In the genomic region with DNA sequence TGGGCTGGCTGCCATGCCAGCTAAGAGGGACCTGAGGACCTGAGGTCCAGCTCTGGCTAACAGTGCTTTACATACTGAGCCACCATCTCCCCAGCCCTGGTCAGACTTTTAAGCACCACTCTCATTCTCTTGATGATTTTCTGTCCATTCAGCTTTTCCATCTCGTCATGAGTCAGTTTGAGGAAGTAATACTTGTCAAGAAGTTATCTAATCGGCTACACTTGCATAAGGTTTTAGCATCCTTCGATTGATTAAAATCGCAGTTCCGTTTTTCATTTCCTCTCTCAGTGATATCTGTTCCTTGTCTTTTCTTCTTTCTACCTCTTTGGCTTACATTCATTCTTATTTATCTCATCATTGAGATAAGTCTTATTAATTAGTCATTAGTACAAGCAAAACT, we compare ENCODE assay signal across 25 mouse cellular contexts.
DNase-seq lines count a peak whose midpoint lies in the region; ATAC-seq and TF ChIP-seq lines count a peak whose summit lies in the region.
"Had no signal": no experiment of that assay in that cellular context is flagged by ENCODE, and none has a peak within 500 bp of the region (broad histone marks: within the 10 kb centered on the region; RNA-seq: fewer than 3 reads in every experiment).

No protein-coding gene starts in this region.

- no peaks in the 10 kb centered on the region for H3K36me3 ChIP-seq in hindbrain, embryonic 14.5 days (replicated peaks; ENCODE audit: control insufficient read depth, insufficient read depth)
- H3K36me3 ChIP-seq: embryonic facial prominence, embryonic 12.5 days; heart, embryonic 15.5 days; limb, embryonic 12.5 days; liver, embryonic 15.5 days; neural tube, embryonic 12.5 days had no signal

- peak; percentile 92 for ATAC-seq in megakaryocyte, adult 5-6 weeks (ENCODE audit: poor library complexity, severe bottlenecking)
- ATAC-seq in hindbrain, embryonic 14.5 days (ENCODE audit: low FRiP score): no peak
- ATAC-seq: forebrain, embryonic 14.5 days had no signal

- H3K4me3 ChIP-seq in bone marrow, adult 2 months (replicated peaks; ENCODE audit: control insufficient read depth, low read depth, low read length): no peak overlapping the region
- H3K4me3 ChIP-seq in hindbrain, embryonic 14.5 days (replicated peaks; ENCODE audit: low read length): no peak overlapping the region
- H3K4me3 ChIP-seq: embryonic facial prominence, embryonic 12.5 days; erythroblast, embryonic 14.5 days; heart, adult 2 months; heart, embryonic 15.5 days; limb, embryonic 12.5 days; liver, embryonic 15.5 days; neural tube, embryonic 12.5 days had no signal

- TF ChIP-seq CTCF in bone marrow, adult 2 months (IDR thresholded peaks at IDR 0.05; ENCODE audit: control insufficient read depth, insufficient read depth, low read length): no peak

- H3K4me2 ChIP-seq in hindbrain, embryonic 14.5 days (replicated peaks): no peak overlapping the region
- H3K4me2 ChIP-seq: embryonic facial prominence, embryonic 12.5 days; heart, embryonic 15.5 days; limb, embryonic 12.5 days; liver, embryonic 15.5 days; neural tube, embryonic 12.5 days had no signal

- 0 out of 2 replicates have a peak overlapping the region, but pooled peaks have one; percentile 34 for H3K27ac ChIP-seq in bone marrow, adult 2 months (ENCODE audit: control insufficient read depth, insufficient read depth, low read depth, low read length, poor library complexity)
- no peak overlapping the region for H3K27ac ChIP-seq in hindbrain, embryonic 14.5 days
- H3K27ac ChIP-seq: embryonic facial prominence, embryonic 12.5 days; heart, adult 2 months; heart, embryonic 15.5 days; limb, embryonic 12.5 days; liver, embryonic 15.5 days; neural tube, embryonic 12.5 days had no signal

- no peak for TF ChIP-seq POLR2A in bone marrow, adult 2 months (IDR thresholded peaks at IDR 0.05; ENCODE audit: borderline replicate concordance, control insufficient read depth, low read depth, low read length)

- DNase-seq in 416B (ENCODE audit: low read depth): peak; percentile 79
- peak; percentile 46 for DNase-seq in CD4-positive helper T cell, adult 2 months (ENCODE audit: low read depth, low spot score)
- no peak for DNase-seq in kidney, adult 11 months
- DNase-seq in hindbrain, embryonic 14.5 days (ENCODE audit: low spot score): no peak
- no peak for DNase-seq in cerebellum, postnatal 4 days (ENCODE audit: low spot score in 2 of 2)
- no peak for DNase-seq in neural tube, embryonic 10.5 days (ENCODE audit: extremely low spot score, low spot score)
- DNase-seq: adrenal gland, postnatal 14 days; cerebellum, adult 18-20 months; cerebellum, postnatal 36 days; gastrocnemius, postnatal 14 days; kidney, adult 9 months; kidney, postnatal 4 days; layer of hippocampus, adult 9-11 months; lung, postnatal 14 days; thymus, postnatal 36 days had no signal

- H3K9ac ChIP-seq in hindbrain, embryonic 14.5 days: no peak overlapping the region
- H3K9ac ChIP-seq: embryonic facial prominence, embryonic 12.5 days; heart, embryonic 15.5 days; limb, embryonic 12.5 days; liver, embryonic 15.5 days; neural tube, embryonic 12.5 days had no signal

- no peaks in the 10 kb centered on the region for H3K9me3 ChIP-seq in hindbrain, embryonic 14.5 days (ENCODE audit: control insufficient read depth, low read length)
- H3K9me3 ChIP-seq: embryonic facial prominence, embryonic 12.5 days; heart, embryonic 15.5 days; limb, embryonic 12.5 days; liver, embryonic 15.5 days; neural tube, embryonic 12.5 days had no signal

- H3K4me1 ChIP-seq in bone marrow, adult 2 months (ENCODE audit: control insufficient read depth, insufficient read depth, low read length): peaks cover 1% of the 10 kb centered on the region; the same call in 1 of the 2 replicates
- H3K4me1 ChIP-seq in hindbrain, embryonic 14.5 days (replicated peaks; ENCODE audit: control insufficient read depth, insufficient read depth, low read length): no peaks in the 10 kb centered on the region
- H3K4me1 ChIP-seq: embryonic facial prominence, embryonic 12.5 days; liver, embryonic 15.5 days; neural tube, embryonic 12.5 days had no signal

- H3K27me3 ChIP-seq in hindbrain, embryonic 14.5 days (ENCODE audit: control insufficient read depth, insufficient read depth, low read length): no peaks in the 10 kb centered on the region
- H3K27me3 ChIP-seq: embryonic facial prominence, embryonic 12.5 days; heart, embryonic 15.5 days; limb, embryonic 12.5 days; liver, embryonic 15.5 days; neural tube, embryonic 12.5 days had no signal

- WGBS in bone marrow, adult 2 months: 5% methylated on average over 5 of the region's 5 CpGs
- 92% methylated on average over 5 of the region's 5 CpGs for WGBS in hindbrain, embryonic 14.5 days

Comparison
In these comparisons a context has a peak if more than half of its experiments do, and no peak if none do; other contexts are left out.
1. DNase-seq: peak in 416B (single experiment) and CD4-positive helper T cell, adult 2 months (single experiment); none in kidney, adult 11 months (single experiment), hindbrain, embryonic 14.5 days (single experiment), cerebellum, postnatal 4 days (0 of 2) and neural tube, embryonic 10.5 days (single experiment).